17 mouse cellular contexts compared by ENCODE assay signal in genomic region chr13:13635224-13635623, GRCm38 (mm10).
"Had no signal": no experiment of that assay in that cellular context is flagged by ENCODE, and none has a peak within 500 bp of the region (broad histone marks: within the 10 kb centered on the region; RNA-seq: fewer than 3 reads in every experiment).

No protein-coding gene starts in this region.

- ATAC-seq: intestine, embryonic 16.5 days; liver, postnatal 0 days had no signal

- H3K36me3 ChIP-seq: limb, embryonic 12.5 days; neural tube, embryonic 12.5 days had no signal

- H3K4me2 ChIP-seq: limb, embryonic 12.5 days; liver, embryonic 13.5 days; lung, embryonic 15.5 days; neural tube, embryonic 12.5 days had no signal

- H3K27me3 ChIP-seq: limb, embryonic 12.5 days; liver, embryonic 13.5 days; lung, embryonic 15.5 days; megakaryocyte, embryonic 14.5 days; neural tube, embryonic 12.5 days had no signal

- H3K9me3 ChIP-seq: limb, embryonic 12.5 days; liver, embryonic 13.5 days; lung, embryonic 15.5 days; megakaryocyte, embryonic 14.5 days; neural tube, embryonic 12.5 days had no signal

- H3K4me1 ChIP-seq: limb, embryonic 12.5 days; liver, embryonic 13.5 days; lung, embryonic 15.5 days; neural tube, embryonic 12.5 days had no signal

- H3K4me3 ChIP-seq: left cerebral cortex, adult 2 months; limb, embryonic 12.5 days; liver, embryonic 13.5 days; lung, embryonic 15.5 days; megakaryocyte, embryonic 14.5 days; neural tube, embryonic 12.5 days had no signal

- H3K27ac ChIP-seq: left cerebral cortex, adult 2 months; limb, embryonic 12.5 days; liver, embryonic 13.5 days; lung, embryonic 15.5 days; macrophage; neural tube, embryonic 12.5 days had no signal

- H3K9ac ChIP-seq: limb, embryonic 12.5 days; liver, embryonic 13.5 days; liver, postnatal 0 days; lung, embryonic 15.5 days; neural tube, embryonic 12.5 days had no signal

- DNase-seq: kidney, postnatal 25 days; layer of hippocampus, adult 9-11 months; liver; liver, embryonic 13.5 days; liver, postnatal 0 days; lung, postnatal 14 days; right cerebral cortex, postnatal 4 days; spleen, adult 18-20 months; thymus, adult 18-20 months; thymus, postnatal 14 days had no signal
